8 mouse cellular contexts compared by ENCODE assay signal in genomic region chr4:140547488-140547887, GRCm38 (mm10).
DNase-seq lines count a peak whose midpoint lies in the region.

No protein-coding gene starts in this region.

- DNase-seq in A20 (ENCODE audit: low read depth, low spot score): peak; percentile 47
- DNase-seq in NIH3T3 (ENCODE audit: low read depth): peak; percentile 82
- DNase-seq in cerebellum, postnatal 36 days: peak; percentile 90
- DNase-seq in gastrocnemius, postnatal 10 days: peak; percentile 85
- DNase-seq in kidney, postnatal 14 days: peak; percentile 52
- DNase-seq in lung, postnatal 10 days: peak; percentile 83
- peak; percentile 84 for DNase-seq in retina, embryonic 14.5 days (ENCODE audit: low spot score)
- DNase-seq in c-Kit-positive CD71-positive TER-119-positive erythroid progenitor cells, embryonic 14.5 days (ENCODE audit: low spot score): no peak
